Mouse (Mus musculus) MEL (cell line): Measurements from ENCODE around the gene Pabpn1l. TPM values are rescaled to one million over a fixed set of nuclear protein-coding genes. Genes with fewer than 3 reads are reported as not detected.

ENCODE experiments used
- DNase-seq: peaks from one replicate; pipeline ENCODE4 v3.0.0; 2011; ENCODE audit warnings: low read depth, low spot score
- H3K27ac ChIP-seq: 2 replicates; pipeline ENCODE4 v1.5.1; 2012; ENCODE audit warnings: low read depth, mild to moderate bottlenecking, control low read depth, low read length, moderate library complexity; ENCODE audit not compliant: control insufficient read depth
- H3K27me3 ChIP-seq, 2 experiments: fragments of 150-350 bp in 1 of 2; sonication (generic) in 1 of 2; 2 replicates each; pipeline ENCODE4 v1.6.1; 2012; ENCODE audit warnings: low read length in 2 of 2, mild to moderate bottlenecking in 2 of 2, improper control_type of control experiment in 1 of 2, moderate library complexity in 1 of 2; ENCODE audit not compliant: insufficient read depth in 2 of 2, control insufficient read depth in 1 of 2
- H3K36me3 ChIP-seq, 2 experiments: 2 replicates each; pipeline ENCODE4 v1.6.1; 2012 to 2014; ENCODE audit warnings: low read length in 2 of 2, improper control_type of control experiment in 1 of 2, inconsistent platforms in 1 of 2, mild to moderate bottlenecking in 1 of 2; ENCODE audit not compliant: insufficient read depth in 2 of 2, control insufficient read depth in 1 of 2
- H3K4me1 ChIP-seq, 2 experiments: fragments of 150-350 bp in 1 of 2; sonication (generic) in 1 of 2; 2 replicates each; pipeline ENCODE4 v1.6.1; 2012; ENCODE audit warnings: low read length in 2 of 2, improper control_type of control experiment in 1 of 2, mild to moderate bottlenecking in 1 of 2; ENCODE audit not compliant: insufficient read depth in 2 of 2, control insufficient read depth in 1 of 2
- H3K4me3 ChIP-seq, 2 experiments: fragments of 150-350 bp in 1 of 2; sonication (generic) in 1 of 2; 2 replicates each; pipeline ENCODE4 v1.5.1; 2012; ENCODE audit warnings: low read depth in 2 of 2, low read length in 2 of 2, mild to moderate bottlenecking in 2 of 2, moderate library complexity in 2 of 2, control low read depth in 1 of 2, improper control_type of control experiment in 1 of 2; ENCODE audit not compliant: control insufficient read depth in 1 of 2, insufficient read depth in 1 of 2
- H3K79me2 ChIP-seq: 2 replicates; pipeline ENCODE4 v1.6.1; 2012; ENCODE audit warnings: mild to moderate bottlenecking, low read length, moderate library complexity; ENCODE audit not compliant: control insufficient read depth, poor library complexity, insufficient read depth
- H3K9ac ChIP-seq: 2 replicates; pipeline ENCODE4 v1.6.1; 2012; ENCODE audit warnings: low read depth, mild to moderate bottlenecking, control low read depth, low read length, moderate library complexity; ENCODE audit not compliant: control insufficient read depth, poor library complexity, severe bottlenecking
- H3K9me3 ChIP-seq: fragments of 150-350 bp; sonication (generic); replicated peaks from 2 replicates; pipeline ENCODE4 v1.6.1; 2012; ENCODE audit warnings: mild to moderate bottlenecking, low read length, improper control_type of control experiment, moderate library complexity; ENCODE audit not compliant: insufficient read depth
- BHLHE40 ChIP-seq: IDR thresholded peaks from 2 replicates; pipeline ENCODE4 v1.6.1; 2012; ENCODE audit warnings: low read depth, mild to moderate bottlenecking, inconsistent platforms, low read length, improper control_type of control experiment, borderline replicate concordance
- CTCF ChIP-seq, 3 experiments: IDR thresholded peaks in 2 of 3; conservative IDR thresholded peaks in 1 of 3; 2 replicates each; pipeline ENCODE4 v1.5.1; 2011 to 2012; ENCODE audit warnings: low read length in 3 of 3, low read depth in 2 of 3, mild to moderate bottlenecking in 2 of 3, improper control_type of control experiment in 1 of 3, inconsistent platforms in 1 of 3, mixed read lengths in 1 of 3, moderate library complexity in 1 of 3; ENCODE audit not compliant: control insufficient read depth in 1 of 3, insufficient read depth in 1 of 3, poor library complexity in 1 of 3, severe bottlenecking in 1 of 3
- E2F4 ChIP-seq: IDR thresholded peaks from 2 replicates; pipeline ENCODE4 v1.6.1; 2011; ENCODE audit warnings: low read depth, low read length, improper control_type of control experiment, borderline replicate concordance
- ELF1 ChIP-seq: IDR thresholded peaks from 2 replicates; pipeline ENCODE4 v1.6.1; 2014; ENCODE audit warnings: low read depth, mild to moderate bottlenecking, inconsistent platforms, low read length, improper control_type of control experiment, moderate library complexity
- EP300 ChIP-seq, 2 experiments: IDR thresholded peaks; 2 replicates each; pipeline ENCODE4 v1.6.1; 2011; ENCODE audit warnings: improper control_type of control experiment in 2 of 2, low read length in 2 of 2, low read depth in 1 of 2, mild to moderate bottlenecking in 1 of 2
- GATA1 ChIP-seq: IDR thresholded peaks from 2 replicates; pipeline ENCODE4 v1.6.1; 2011; ENCODE audit warnings: low read depth, low read length, improper control_type of control experiment
- JUND ChIP-seq: IDR thresholded peaks from 2 replicates; pipeline ENCODE4 v1.6.1; 2011; ENCODE audit warnings: low read depth, mild to moderate bottlenecking, improper control_type of control experiment, low read length
- KAT2A ChIP-seq: conservative IDR thresholded peaks from 2 replicates; pipeline ENCODE4 v1.6.1; 2012; ENCODE audit warnings: low read depth, low read length, improper control_type of control experiment, inconsistent platforms
- MXI1 ChIP-seq: IDR thresholded peaks from 2 replicates; pipeline ENCODE4 v1.6.1; 2011; ENCODE audit warnings: mild to moderate bottlenecking, low read depth, low read length, improper control_type of control experiment
- MYC ChIP-seq: IDR thresholded peaks from 2 replicates; pipeline ENCODE4 v1.6.1; 2011; ENCODE audit warnings: low read depth, mild to moderate bottlenecking, low read length, improper control_type of control experiment, moderate library complexity
- NELFE ChIP-seq: IDR thresholded peaks from 2 replicates; pipeline ENCODE4 v1.6.1; 2011; ENCODE audit warnings: low read depth, low read length, improper control_type of control experiment
- NRF1 ChIP-seq: IDR thresholded peaks from 2 replicates; pipeline ENCODE4 v1.6.1; 2014; ENCODE audit warnings: low read depth, mild to moderate bottlenecking, inconsistent platforms, low read length, improper control_type of control experiment, moderate library complexity; ENCODE audit not compliant: poor library complexity, insufficient read depth, severe bottlenecking
- POLR2A ChIP-seq, 2 experiments: IDR thresholded peaks; 2 replicates each; pipeline ENCODE4 v1.6.1; 2011 to 2012; ENCODE audit warnings: low read length in 2 of 2, mild to moderate bottlenecking in 2 of 2, control low read depth in 1 of 2, improper control_type of control experiment in 1 of 2, low read depth in 1 of 2, moderate library complexity in 1 of 2; ENCODE audit not compliant: control insufficient read depth in 1 of 2, insufficient read depth in 1 of 2, poor library complexity in 1 of 2
- RCOR1 ChIP-seq: IDR thresholded peaks from 2 replicates; pipeline ENCODE4 v1.6.1; 2012; ENCODE audit warnings: low read depth, mild to moderate bottlenecking, inconsistent platforms, low read length, improper control_type of control experiment
- SIN3A ChIP-seq: IDR thresholded peaks from 2 replicates; pipeline ENCODE4 v1.6.1; 2012; ENCODE audit warnings: low read length, improper control_type of control experiment, inconsistent platforms
- TAL1 ChIP-seq: IDR thresholded peaks from 2 replicates; pipeline ENCODE4 v1.6.1; 2012; ENCODE audit warnings: mild to moderate bottlenecking, inconsistent platforms, low read length, moderate library complexity, mixed read lengths
- TBP ChIP-seq: IDR thresholded peaks from 2 replicates; pipeline ENCODE4 v1.8.0; 2011; ENCODE audit warnings: low read depth, low read length, improper control_type of control experiment
- TCF12 ChIP-seq: IDR thresholded peaks from 2 replicates; pipeline ENCODE4 v1.6.1; 2014; ENCODE audit warnings: low read depth, mild to moderate bottlenecking, inconsistent platforms, low read length, improper control_type of control experiment, moderate library complexity
- ZKSCAN1 ChIP-seq: IDR thresholded peaks from 2 replicates; pipeline ENCODE4 v1.6.1; 2012; ENCODE audit warnings: low read depth, mild to moderate bottlenecking, inconsistent platforms, low read length, improper control_type of control experiment, moderate library complexity
- ZMIZ1 ChIP-seq: IDR thresholded peaks from 2 replicates; pipeline ENCODE4 v1.6.1; 2012; ENCODE audit warnings: low read depth, mild to moderate bottlenecking, inconsistent platforms, low read length, improper control_type of control experiment, moderate library complexity
- polyA plus RNA-seq, 2 experiments: library from polyadenylated mRNA; stranded (reverse) in 1 of 2; unstranded in 1 of 2; fragments of >175 nt in 1 of 2; fragments of >200 nt in 1 of 2; gene quantifications; 2 replicates each; pipeline versions ENCODE4 v1.2.1 to v1.2.4; 2012; ENCODE audit warnings: low replicate concordance in 2 of 2, low read depth in 1 of 2; ENCODE audit not compliant: insufficient read length in 2 of 2, insufficient read depth in 1 of 2, missing spikeins in 1 of 2
- total RNA-seq: library from RNA; depleted of rRNA; stranded (reverse); fragments of 300-350 nt; gene quantifications from 2 replicates; pipeline ENCODE4 v1.2.3, GENCODE M21; 2012

The Pabpn1l gene
- total and polyA plus RNA-seq, 3 experiments: 0.15 TPM; not detected in 2

GRCm38 (mm10) chr8:122576648-122577022 lies 45.9 kb downstream of the Pabpn1l start, which contains the start of gene Aprt:
Gene Aprt, minus strand, starts transcription at chr8:122576909.
- Histone ChIP-seq H3K27ac (peak within 1 kb of the TSS; percentile 64), H3K4me1 (peaks cover 4 to 10% of the 10 kb centered on the region in 2 experiments; a peak in 3 of 4 replicates), H3K4me3 (peak within 1 kb of the TSS; percentile 80 to 89), H3K27me3 (no peaks in the 10 kb centered on the region), H3K36me3 (peaks cover 0 to 10% of the 10 kb centered on the region in 2 experiments; a peak in 2 of 4 replicates), H3K9ac (peak within 1 kb of the TSS; percentile 92), H3K79me2 (peaks cover 13% of the 10 kb centered on the region), H3K9me3 (no peaks in the 10 kb centered on the region)
- peak; percentile 42 to 82; a peak in 3 of 4 replicates for TF ChIP-seq POLR2A (IDR thresholded peaks at IDR 0.05; ENCODE audit: control insufficient read depth in 1 of 2, insufficient read depth in 1 of 2, low read depth in 1 of 2, low read length in 2 of 2, poor library complexity in 1 of 2)
- TF ChIP-seq TCF12: no peak
- TF ChIP-seq KAT2A: no peak
- TF ChIP-seq MYC: 0 out of 2 replicates have a peak, but pooled peaks have one; percentile 68
- TF ChIP-seq NRF1: peak; percentile 60
- TF ChIP-seq NELFE: peak; percentile 66
- 0 out of 2 replicates have a peak, but pooled peaks have one; percentile 12 for TF ChIP-seq TBP
- TF ChIP-seq TAL1: no peak
- TF ChIP-seq RCOR1: no peak
- 0 out of 2 replicates have a peak, but pooled peaks have one; percentile 47 for TF ChIP-seq SIN3A
- no peak for TF ChIP-seq E2F4
- no peak for TF ChIP-seq GATA1
- TF ChIP-seq MXI1: peak; percentile 73; the same call in 1 of the 2 replicates
- 0 out of 2 replicates have a peak, but pooled peaks have one; percentile 44 for TF ChIP-seq ZMIZ1
- DNase-seq: peak; percentile 89

- Histone ChIP-seq H3K4me3 (peak overlapping the region; percentile 80 to 89), H3K9ac (peak overlapping the region; percentile 92), H3K27me3 (no peaks in the 10 kb centered on the region), H3K79me2 (peaks cover 13% of the 10 kb centered on the region), H3K4me1 (peaks cover 4 to 10% of the 10 kb centered on the region in 2 experiments; a peak in 3 of 4 replicates), H3K27ac (peak overlapping the region; percentile 64)
- peak; percentile 43 for DNase-seq
- TF ChIP-seq POLR2A (IDR thresholded peaks at IDR 0.05; ENCODE audit: control insufficient read depth in 1 of 2, insufficient read depth in 1 of 2, low read depth in 1 of 2, low read length in 2 of 2, poor library complexity in 1 of 2) (peak in 1 of 2 experiments; percentile 33; a peak in 1 of 4 replicates), SIN3A (peak; percentile 62; the same call in 1 of the 2 replicates), TAL1 (no peak), BHLHE40 (no peak), CTCF (IDR thresholded peaks at IDR 0.05 in 2 of 3, conservative IDR thresholded peaks at IDR 0.05 in 1 of 3; ENCODE audit: control insufficient read depth in 1 of 3, insufficient read depth in 1 of 3, low read depth in 2 of 3, low read length in 3 of 3, poor library complexity in 1 of 3, severe bottlenecking in 1 of 3) (no peak), TBP (no peak), JUND (no peak), ZKSCAN1 (no peak), EP300 (IDR thresholded peaks at IDR 0.05; ENCODE audit: low read depth in 1 of 2, low read length in 2 of 2) (no peak), ELF1 (no peak)
- TF ChIP-seq, all 39 proteins: peak for 2
- Histone ChIP-seq H3K9me3 (no peaks in the 10 kb centered on the region), H3K36me3 (peaks cover 0 to 10% of the 10 kb centered on the region in 2 experiments; a peak in 2 of 4 replicates)
Observed at GRCm38 (mm10) chr8:122575735-122576647, 46.5 kb downstream of the Pabpn1l start.
